Mouse (Mus musculus): ENCODE data around the gene H2-M10.3.
"Not testable (repeated sequence)": the region's sequence is repeated elsewhere in the genome, so short reads cannot be mapped to it uniquely, and the experiment has no call there.

The H2-M10.3 gene

DNA sequence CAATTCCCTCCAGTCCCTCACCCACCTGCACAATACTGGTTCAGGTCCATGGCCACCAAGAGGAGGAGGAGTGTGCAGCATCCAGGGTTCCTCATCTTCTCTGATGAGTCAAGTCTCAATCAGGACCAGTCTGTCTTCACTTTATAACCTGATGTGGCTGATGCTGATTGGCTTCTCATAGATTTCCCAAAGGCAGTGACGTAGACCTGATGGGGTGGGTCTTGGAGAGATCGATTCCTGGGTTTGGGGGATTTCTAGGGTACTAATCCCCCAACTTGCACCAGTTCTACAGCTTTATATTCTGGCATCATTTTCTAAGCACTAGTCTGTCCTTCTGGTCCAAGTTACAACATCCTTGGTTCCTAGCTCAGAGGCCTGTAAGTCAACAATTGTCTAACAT lies at the start of gene H2-M10.3:
H2-M10.3 (minus strand) TSS at position 101 of the 400 bp plus-strand sequence.
- DNase-seq (ENCODE audit: low read depth, low spot score): not testable (repeated sequence)

DNA sequence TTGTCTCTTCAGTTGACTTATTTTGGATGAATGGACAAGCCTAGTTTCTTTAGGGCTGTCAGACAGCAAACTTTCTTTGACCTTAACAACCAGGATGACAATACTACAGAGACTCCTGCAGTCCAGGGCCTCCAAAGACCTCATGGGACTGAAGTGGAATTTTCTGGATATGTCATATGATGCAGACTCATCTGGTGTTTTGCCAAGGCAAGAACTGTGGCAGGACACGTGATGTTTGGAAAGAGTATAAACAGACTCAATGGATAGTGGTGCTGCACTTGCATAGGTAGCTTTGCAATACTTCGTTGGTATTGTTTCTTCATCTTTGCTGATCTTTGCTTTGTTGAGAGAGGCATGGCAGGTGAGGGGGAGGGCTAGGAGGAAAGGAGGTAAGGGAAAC lies 49.2 kb upstream of the H2-M10.3 start:
- DNase-seq (ENCODE audit: low read depth, low spot score): no peak

DNA sequence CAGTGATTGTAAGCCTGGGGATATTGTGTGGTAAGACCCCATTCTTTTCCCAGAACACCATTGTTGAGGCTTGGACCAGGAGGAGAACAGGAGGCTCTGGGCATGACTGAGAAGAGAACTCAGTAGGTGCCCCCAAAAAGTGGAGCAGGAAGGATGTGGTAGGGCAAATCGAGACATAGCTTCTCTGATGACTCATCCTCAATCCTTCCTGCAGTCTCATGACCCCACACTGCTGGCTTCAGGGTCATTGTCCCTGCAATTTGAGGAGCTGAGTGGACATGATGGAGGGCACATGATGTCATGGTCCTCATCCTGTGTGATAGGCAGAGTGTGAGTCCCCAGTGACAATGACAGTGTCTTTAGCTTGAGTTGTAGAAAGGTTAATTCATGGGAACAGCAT lies 47.2 kb upstream of the H2-M10.3 start:
- no peak for DNase-seq (ENCODE audit: low read depth, low spot score)

DNA sequence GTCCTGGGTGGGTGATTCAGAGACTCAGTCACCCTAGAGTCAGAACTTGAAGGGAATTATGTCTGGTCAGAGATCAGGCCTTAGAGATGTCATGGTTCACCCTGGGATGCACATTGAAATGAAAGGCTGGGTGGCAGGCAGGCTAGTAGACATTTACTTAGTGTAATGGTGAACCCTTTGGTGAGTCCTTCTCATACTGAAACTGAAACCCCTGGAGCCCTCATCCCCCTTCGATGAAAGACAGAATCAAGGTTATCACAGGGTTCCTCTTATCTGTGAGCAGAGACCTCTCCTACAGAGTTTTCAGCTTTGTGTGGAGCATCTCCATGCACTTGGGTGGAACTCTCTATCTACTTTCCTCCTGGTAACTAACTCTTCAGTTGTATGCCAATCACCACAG lies 46.1 kb upstream of the H2-M10.3 start:
- DNase-seq (ENCODE audit: low read depth, low spot score): no peak

GRCm38 (mm10) chr17:36389907-36390306 lies 21.7 kb upstream of the H2-M10.3 start:
- DNase-seq (ENCODE audit: low read depth, low spot score): no peak

DNA sequence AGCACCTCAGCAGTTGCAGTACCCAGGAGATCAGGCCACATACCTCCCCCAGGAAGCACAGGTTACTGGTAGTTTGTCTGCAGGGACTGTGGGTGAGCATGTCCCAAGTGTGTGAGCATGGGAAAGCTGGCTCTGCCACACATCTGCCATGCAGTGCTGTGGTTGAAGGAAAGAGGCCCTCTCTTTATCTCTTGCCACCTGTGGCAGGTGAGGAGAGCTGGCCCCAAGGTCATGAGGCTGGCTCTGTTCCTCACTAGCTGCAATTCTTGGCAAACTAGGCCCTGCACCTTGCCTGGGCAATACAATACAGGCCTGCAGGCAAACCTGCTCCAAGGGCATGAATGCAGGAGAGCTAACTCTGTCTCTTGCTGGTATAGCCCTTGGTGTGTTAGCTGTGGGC lies 5.8 kb downstream of the H2-M10.3 start:
- DNase-seq (ENCODE audit: low read depth, low spot score): not testable (repeated sequence)

- DNase-seq (ENCODE audit: low read depth, low spot score): not testable (repeated sequence)
Measured at GRCm38 (mm10) chr17:36357512-36357911, 10.7 kb downstream of the H2-M10.3 start.

- no peak for DNase-seq (ENCODE audit: low read depth, low spot score)
Measured at GRCm38 (mm10) chr17:36355763-36356162, 12.5 kb downstream of the H2-M10.3 start.

DNA sequence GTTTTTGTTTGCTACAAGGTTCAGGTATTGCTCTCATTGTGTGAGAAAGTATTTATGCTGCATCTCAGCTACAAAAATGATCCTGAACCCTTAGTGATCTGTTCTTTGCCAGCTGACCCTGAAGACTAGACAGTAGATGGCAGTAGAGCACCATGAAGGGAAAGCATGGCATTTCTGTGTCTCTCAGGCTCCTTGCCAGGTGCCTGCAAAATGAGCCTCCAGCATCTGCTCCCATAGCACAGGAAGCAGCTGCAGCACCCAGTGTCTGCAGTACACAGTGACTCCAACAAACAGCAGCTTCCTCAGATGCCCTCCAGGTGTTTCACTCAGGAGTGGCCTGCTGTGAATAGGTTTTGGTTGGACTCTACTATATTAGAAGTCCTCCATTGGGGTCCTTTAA lies 12.9 kb downstream of the H2-M10.3 start:
- DNase-seq (ENCODE audit: low read depth, low spot score): not testable (repeated sequence)

DNA sequence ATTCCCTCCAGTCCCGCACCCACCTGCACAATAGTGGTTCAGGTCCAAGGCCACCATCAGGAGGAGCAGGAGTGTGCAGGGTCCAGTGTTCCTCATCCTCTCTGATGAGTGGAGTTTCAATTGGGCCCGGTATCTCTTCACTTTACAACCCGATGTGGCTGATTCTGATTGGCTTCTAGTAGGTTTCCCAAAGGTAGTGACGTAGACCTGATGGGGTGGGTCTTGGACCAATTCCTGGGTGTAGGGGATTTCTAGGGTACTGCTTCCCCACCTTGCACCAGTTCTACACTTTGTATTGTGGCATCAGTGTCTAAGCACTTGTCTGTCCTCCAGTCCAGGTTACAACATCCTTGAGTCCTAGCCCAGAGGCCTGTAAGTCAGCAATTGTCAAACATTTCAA lies 42.2 kb downstream of the H2-M10.3 start, which contains the start of gene H2-M10.1:
H2-M10.1 (minus strand) TSS at position 101 of the 400 bp plus-strand sequence.
- DNase-seq (ENCODE audit: low read depth, low spot score): no peak

GRCm38 (mm10) chr17:36315689-36316253 lies 52.4 kb downstream of the H2-M10.3 start:
- no peak for DNase-seq (ENCODE audit: low read depth, low spot score)

- no peak for DNase-seq (ENCODE audit: low read depth, low spot score)
Measured at GRCm38 (mm10) chr17:36315041-36315688, 53.1 kb downstream of the H2-M10.3 start.

Data from WW6 (cell line).